ENCODE assay signal across 13 mouse cellular contexts in the genomic region with DNA sequence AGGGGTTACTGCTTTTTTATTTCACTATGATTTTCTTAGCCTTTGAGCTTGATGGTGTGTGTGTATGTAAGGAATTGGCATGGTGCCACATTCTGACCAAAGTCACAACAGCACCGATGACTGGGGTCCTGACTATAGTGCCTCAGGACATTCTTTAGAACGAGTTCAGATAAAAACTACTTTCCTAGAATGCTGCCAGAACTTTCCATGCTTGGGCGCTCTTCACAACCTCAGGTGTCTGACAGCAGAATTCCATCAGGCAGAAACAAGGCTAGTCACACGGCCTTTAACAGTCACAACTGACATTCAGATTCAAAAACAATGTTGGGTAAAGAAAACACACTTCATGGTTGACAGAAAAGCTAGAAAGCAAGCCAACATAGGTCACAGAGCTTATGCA.
DNase-seq lines count a peak whose midpoint lies in the region; ATAC-seq lines count a peak whose summit lies in the region.
"Had no signal": no experiment of that assay in that cellular context is flagged by ENCODE, and none has a peak within 500 bp of the region (broad histone marks: within the 10 kb centered on the region; RNA-seq: fewer than 3 reads in every experiment).

No protein-coding gene starts in this region.

- H3K4me1 ChIP-seq in heart, embryonic 12.5 days (replicated peaks): peaks cover 10% of the 10 kb centered on the region
- H3K4me1 ChIP-seq in neural tube, embryonic 13.5 days (replicated peaks): peaks cover 23% of the 10 kb centered on the region
- H3K4me1 ChIP-seq in neural tube, embryonic 15.5 days: peaks cover 4% of the 10 kb centered on the region

- 0 out of 2 replicates have a peak overlapping the region, but pooled peaks have one; percentile 43 for H3K27ac ChIP-seq in heart, embryonic 12.5 days (ENCODE audit: poor library complexity, severe bottlenecking)
- peak overlapping the region; percentile 73; the same call in 1 of the 2 replicates for H3K27ac ChIP-seq in neural tube, embryonic 13.5 days (replicated peaks)
- peak overlapping the region; percentile 37; the same call in 1 of the 2 replicates for H3K27ac ChIP-seq in neural tube, embryonic 15.5 days (replicated peaks)
- H3K27ac ChIP-seq: liver, embryonic 14.5 days had no signal

- H3K27me3 ChIP-seq in heart, embryonic 12.5 days (replicated peaks): no peaks in the 10 kb centered on the region
- no peaks in the 10 kb centered on the region for H3K27me3 ChIP-seq in neural tube, embryonic 13.5 days
- no peaks in the 10 kb centered on the region for H3K27me3 ChIP-seq in neural tube, embryonic 15.5 days (replicated peaks)
- H3K27me3 ChIP-seq: Patski had no signal

- H3K36me3 ChIP-seq in heart, embryonic 12.5 days: no peaks in the 10 kb centered on the region
- H3K36me3 ChIP-seq in neural tube, embryonic 13.5 days: no peaks in the 10 kb centered on the region
- H3K36me3 ChIP-seq in neural tube, embryonic 15.5 days: no peaks in the 10 kb centered on the region

- no peaks in the 10 kb centered on the region for H3K9me3 ChIP-seq in heart, embryonic 12.5 days (replicated peaks)
- H3K9me3 ChIP-seq in neural tube, embryonic 13.5 days: no peaks in the 10 kb centered on the region
- no peaks in the 10 kb centered on the region for H3K9me3 ChIP-seq in neural tube, embryonic 15.5 days (replicated peaks)

- no peak overlapping the region for H3K9ac ChIP-seq in heart, embryonic 12.5 days
- H3K9ac ChIP-seq in neural tube, embryonic 13.5 days: no peak overlapping the region
- no peak overlapping the region for H3K9ac ChIP-seq in neural tube, embryonic 15.5 days (replicated peaks)
- H3K9ac ChIP-seq: liver, embryonic 14.5 days had no signal

- no peak overlapping the region for H3K4me3 ChIP-seq in heart, embryonic 12.5 days
- no peak overlapping the region for H3K4me3 ChIP-seq in neural tube, embryonic 13.5 days
- no peak overlapping the region for H3K4me3 ChIP-seq in neural tube, embryonic 15.5 days (replicated peaks)

- 25% methylated on average over 4 of the region's 4 CpGs for WGBS in heart, embryonic 12.5 days
- 60% methylated on average over 4 of the region's 4 CpGs for WGBS in neural tube, embryonic 13.5 days
- WGBS in neural tube, embryonic 15.5 days: 54% methylated on average over 4 of the region's 4 CpGs

- DNase-seq in heart, postnatal 25 days (ENCODE audit: low spot score): no peak
- DNase-seq in kidney, adult 9 months: peak; percentile 14
- DNase-seq in kidney, adult 18-20 months: no peak
- no peak for DNase-seq in neural tube, embryonic 10.5 days (ENCODE audit: extremely low spot score, low spot score)
- DNase-seq in natural killer cell, adult 2 months (ENCODE audit: low spot score in 2 of 2): no peak
- DNase-seq: B cell, adult 2 months; cerebellum, adult 9-11 months; left cerebral cortex, postnatal 4 days had no signal

- intact Hi-C loops in heart, postnatal 25 days (cut with DNase I): no loop called here

- 0 out of 2 replicates have a peak, but pooled peaks have one; percentile 39 for ATAC-seq in heart, embryonic 12.5 days (ENCODE audit: insufficient number of reproducible peaks, low FRiP score)
- no peak for ATAC-seq in neural tube, embryonic 13.5 days (ENCODE audit: low read depth)
- ATAC-seq in neural tube, embryonic 15.5 days (ENCODE audit: low FRiP score): no peak

- no peak overlapping the region for H3K4me2 ChIP-seq in heart, embryonic 12.5 days
- H3K4me2 ChIP-seq in neural tube, embryonic 13.5 days: no peak overlapping the region
- H3K4me2 ChIP-seq in neural tube, embryonic 15.5 days: no peak overlapping the region
